Mouse (Mus musculus) thymus, adult 2 months (tissue): ENCODE measurements around the gene Por.

Experiments
- CTCF ChIP-seq: fragments of 200-500 bp; IDR thresholded peaks from 2 replicates; pipeline ENCODE4 v1.5.1; 2012; ENCODE audit warnings: mild to moderate bottlenecking, control low read depth, low read length, moderate library complexity, borderline replicate concordance; ENCODE audit not compliant: control insufficient read depth, poor library complexity, insufficient read depth; ENCODE audit errors: extremely low read depth
- POLR2A ChIP-seq: fragments of 200-500 bp; IDR thresholded peaks from 2 replicates; pipeline ENCODE4 v1.6.1; 2012; ENCODE audit warnings: mild to moderate bottlenecking, low read length, control low read depth, moderate library complexity; ENCODE audit not compliant: control insufficient read depth, poor library complexity, insufficient read depth; ENCODE audit errors: extremely low read depth

DNA sequence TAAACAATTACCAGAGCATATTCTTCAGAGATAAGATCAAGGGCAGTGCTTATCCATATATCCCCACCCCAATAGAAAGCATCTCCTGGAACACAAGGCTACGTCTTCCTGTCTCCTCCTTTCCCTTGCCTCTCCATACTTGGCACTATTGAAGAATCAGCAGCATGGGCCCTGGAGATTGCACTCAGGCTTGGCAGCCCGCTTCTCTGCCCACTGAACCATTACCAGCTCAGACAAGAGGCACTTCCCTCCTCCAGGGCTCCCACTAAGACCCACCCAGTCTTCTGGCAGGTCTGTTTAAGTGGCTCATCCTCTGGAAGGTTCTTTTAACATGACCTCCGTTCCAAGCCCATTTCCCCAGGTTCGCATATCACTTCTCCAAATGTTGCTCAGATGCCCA lies 106.7 kb downstream of the Por start:
- TF ChIP-seq CTCF (no peak), POLR2A (no peak)
